Mouse (Mus musculus): ENCODE results near the gene Olfr1295.

Gene Olfr1295

GRCm38 (mm10) chr2:111569581-111569980 lies at the start of gene Olfr1295:
Olfr1295 (minus strand) TSS chr2:111569681.
- no peak for DNase-seq (ENCODE audit: low read depth, low spot score)

- no peak for DNase-seq (ENCODE audit: low read depth, low spot score)
Measured at GRCm38 (mm10) chr2:111540191-111540590, 29.3 kb downstream of the Olfr1295 start, which contains the start of gene Olfr1294. Olfr1294 (minus strand) TSS chr2:111540291.

GRCm38 (mm10) chr2:111524903-111525302 lies 44.6 kb downstream of the Olfr1295 start, which contains the start of gene Olfr1293-ps:
Olfr1293-ps (plus strand) TSS chr2:111525203.
- DNase-seq (ENCODE audit: low read depth, low spot score) = no peak

GRCm38 (mm10) chr2:111517451-111517850 lies 52.0 kb downstream of the Olfr1295 start:
- no peak for DNase-seq (ENCODE audit: low read depth, low spot score)

All from ES-CJ7 (cell line).